Mouse (Mus musculus): ENCODE measurements at regions not wholly inside any gene's neighbourhood (a gene's known extent, or its start where the extent isn't known, plus 50 kb on each side); places are given as distances from the start of the nearest gene placed in this dataset.
"Not testable (repeated sequence)": the region's sequence is repeated elsewhere in the genome, so short reads cannot be mapped to it uniquely, and the experiment has no call there.

- no peak overlapping the region for H3K4me2 ChIP-seq (ENCODE audit: low read depth)
- H3K4me3 ChIP-seq (ENCODE audit: low read depth, low read length) = no peak overlapping the region
- ATAC-seq (ENCODE audit: insufficient read depth, low FRiP score, low TSS enrichment) (no peak), DNase-seq (ENCODE audit: low spot score) (no peak)
- no peaks in the 10 kb centered on the region for H3K4me1 ChIP-seq (ENCODE audit: control insufficient read depth, insufficient read depth, low read length)
- WGBS = 56% methylated on average over 8 of the region's 8 CpGs
- no peaks in the 10 kb centered on the region for H3K9me3 ChIP-seq (ENCODE audit: control insufficient read depth, low read length)
- peak overlapping the region; percentile 0; the same call in 1 of the 2 replicates for H3K27ac ChIP-seq (ENCODE audit: low read depth, low read length)
- no peaks in the 10 kb centered on the region for H3K27me3 ChIP-seq (ENCODE audit: control insufficient read depth, insufficient read depth, low read length)
- H3K36me3 ChIP-seq (ENCODE audit: control insufficient read depth, insufficient read depth, low read length) = no peaks in the 10 kb centered on the region
- H3K9ac ChIP-seq (ENCODE audit: low read length) = no peak overlapping the region
Measured at GRCm38 (mm10) chr1:83970641-83971285, 393.2 kb downstream of the Pid1 start.

GRCm38 (mm10) chr1:83964631-83965030 lies 399.3 kb downstream of the Pid1 start:
- not testable (repeated sequence) for H3K4me1 ChIP-seq (ENCODE audit: control insufficient read depth, insufficient read depth, low read length); DNase-seq (ENCODE audit: low spot score); H3K9me3 ChIP-seq (ENCODE audit: control insufficient read depth, low read length); H3K36me3 ChIP-seq (ENCODE audit: control insufficient read depth, insufficient read depth, low read length); H3K4me2 ChIP-seq (ENCODE audit: low read depth); ATAC-seq (ENCODE audit: insufficient read depth, low FRiP score, low TSS enrichment); H3K9ac ChIP-seq (ENCODE audit: low read length); H3K27me3 ChIP-seq (ENCODE audit: control insufficient read depth, insufficient read depth, low read length); H3K27ac ChIP-seq (ENCODE audit: low read depth, low read length); H3K4me3 ChIP-seq (ENCODE audit: low read depth, low read length)

GRCm38 (mm10) chr1:83961761-83962160 lies 402.2 kb downstream of the Pid1 start:
- no peaks in the 10 kb centered on the region for H3K36me3 ChIP-seq (ENCODE audit: control insufficient read depth, insufficient read depth, low read length)
- WGBS = 94% methylated on average over 2 of the region's 2 CpGs
- no peak overlapping the region for H3K4me3 ChIP-seq (ENCODE audit: low read depth, low read length)
- H3K9ac ChIP-seq (ENCODE audit: low read length) = no peak overlapping the region
- H3K27me3 ChIP-seq (ENCODE audit: control insufficient read depth, insufficient read depth, low read length) = no peaks in the 10 kb centered on the region
- H3K27ac ChIP-seq (ENCODE audit: low read depth, low read length) = no peak overlapping the region
- DNase-seq (ENCODE audit: low spot score) = no peak
- H3K4me1 ChIP-seq (ENCODE audit: control insufficient read depth, insufficient read depth, low read length) = no peaks in the 10 kb centered on the region
- no peaks in the 10 kb centered on the region for H3K9me3 ChIP-seq (ENCODE audit: control insufficient read depth, low read length)
- no peak overlapping the region for H3K4me2 ChIP-seq (ENCODE audit: low read depth)
- no peak for ATAC-seq (ENCODE audit: insufficient read depth, low FRiP score, low TSS enrichment)

- no peaks in the 10 kb centered on the region for H3K9me3 ChIP-seq (ENCODE audit: control insufficient read depth, low read length)
- no peaks in the 10 kb centered on the region for H3K27me3 ChIP-seq (ENCODE audit: control insufficient read depth, insufficient read depth, low read length)
- no peaks in the 10 kb centered on the region for H3K4me1 ChIP-seq (ENCODE audit: control insufficient read depth, insufficient read depth, low read length)
- ATAC-seq (ENCODE audit: insufficient read depth, low FRiP score, low TSS enrichment) = no peak
- no peak for DNase-seq (ENCODE audit: low spot score)
- H3K4me2 ChIP-seq (ENCODE audit: low read depth) = no peak overlapping the region
- 88% methylated on average over 4 of the region's 4 CpGs for WGBS
- no peak overlapping the region for H3K27ac ChIP-seq (ENCODE audit: low read depth, low read length)
- no peak overlapping the region for H3K9ac ChIP-seq (ENCODE audit: low read length)
- no peaks in the 10 kb centered on the region for H3K36me3 ChIP-seq (ENCODE audit: control insufficient read depth, insufficient read depth, low read length)
- no peak overlapping the region for H3K4me3 ChIP-seq (ENCODE audit: low read depth, low read length)
Measured at GRCm38 (mm10) chr1:83959756-83960155, 404.2 kb downstream of the Pid1 start.

GRCm38 (mm10) chr1:83922900-83923299 lies 441.1 kb downstream of the Pid1 start:
- Histone ChIP-seq H3K27ac (ENCODE audit: low read depth, low read length) (no peak overlapping the region), H3K27me3 (ENCODE audit: control insufficient read depth, insufficient read depth, low read length) (no peaks in the 10 kb centered on the region), H3K36me3 (ENCODE audit: control insufficient read depth, insufficient read depth, low read length) (no peaks in the 10 kb centered on the region), H3K4me3 (ENCODE audit: low read depth, low read length) (no peak overlapping the region), H3K9me3 (ENCODE audit: control insufficient read depth, low read length) (no peaks in the 10 kb centered on the region), H3K4me2 (ENCODE audit: low read depth) (no peak overlapping the region), H3K4me1 (ENCODE audit: control insufficient read depth, insufficient read depth, low read length) (no peaks in the 10 kb centered on the region), H3K9ac (ENCODE audit: low read length) (no peak overlapping the region)
- WGBS = 86% methylated on average over 2 of the region's 2 CpGs
- ATAC-seq (ENCODE audit: insufficient read depth, low FRiP score, low TSS enrichment) (no peak), DNase-seq (ENCODE audit: low spot score) (no peak)

- ATAC-seq (ENCODE audit: insufficient read depth, low FRiP score, low TSS enrichment) = no peak
- no peaks in the 10 kb centered on the region for H3K4me1 ChIP-seq (ENCODE audit: control insufficient read depth, insufficient read depth, low read length)
- H3K4me2 ChIP-seq (ENCODE audit: low read depth) = no peak overlapping the region
- no peaks in the 10 kb centered on the region for H3K27me3 ChIP-seq (ENCODE audit: control insufficient read depth, insufficient read depth, low read length)
- 80% methylated on average over 4 of the region's 5 CpGs for WGBS
- H3K4me3 ChIP-seq (ENCODE audit: low read depth, low read length) = no peak overlapping the region
- no peak for DNase-seq (ENCODE audit: low spot score)
- H3K9me3 ChIP-seq (ENCODE audit: control insufficient read depth, low read length) = no peaks in the 10 kb centered on the region
- H3K9ac ChIP-seq (ENCODE audit: low read length) = no peak overlapping the region
- no peak overlapping the region for H3K27ac ChIP-seq (ENCODE audit: low read depth, low read length)
- H3K36me3 ChIP-seq (ENCODE audit: control insufficient read depth, insufficient read depth, low read length) = no peaks in the 10 kb centered on the region
Measured at GRCm38 (mm10) chr1:83915454-83915853, 448.5 kb downstream of the Pid1 start.

GRCm38 (mm10) chr1:83907347-83907746 lies 456.6 kb downstream of the Pid1 start:
- Histone ChIP-seq H3K9me3 (ENCODE audit: control insufficient read depth, low read length) (no peaks in the 10 kb centered on the region), H3K4me3 (ENCODE audit: low read depth, low read length) (no peak overlapping the region), H3K4me1 (ENCODE audit: control insufficient read depth, insufficient read depth, low read length) (no peaks in the 10 kb centered on the region), H3K9ac (ENCODE audit: low read length) (no peak overlapping the region), H3K27me3 (ENCODE audit: control insufficient read depth, insufficient read depth, low read length) (no peaks in the 10 kb centered on the region), H3K36me3 (ENCODE audit: control insufficient read depth, insufficient read depth, low read length) (no peaks in the 10 kb centered on the region), H3K27ac (ENCODE audit: low read depth, low read length) (no peak overlapping the region), H3K4me2 (ENCODE audit: low read depth) (no peak overlapping the region)
- no peak for ATAC-seq (ENCODE audit: insufficient read depth, low FRiP score, low TSS enrichment)
- DNase-seq (ENCODE audit: low spot score) = no peak
- 65% methylated on average over 3 of the region's 3 CpGs for WGBS

- Histone ChIP-seq H3K9ac (ENCODE audit: low read length) (no peak overlapping the region), H3K4me1 (ENCODE audit: control insufficient read depth, insufficient read depth, low read length) (no peaks in the 10 kb centered on the region), H3K4me2 (ENCODE audit: low read depth) (no peak overlapping the region), H3K9me3 (ENCODE audit: control insufficient read depth, low read length) (no peaks in the 10 kb centered on the region), H3K36me3 (ENCODE audit: control insufficient read depth, insufficient read depth, low read length) (no peaks in the 10 kb centered on the region), H3K4me3 (ENCODE audit: low read depth, low read length) (no peak overlapping the region), H3K27ac (ENCODE audit: low read depth, low read length) (no peak overlapping the region), H3K27me3 (ENCODE audit: control insufficient read depth, insufficient read depth, low read length) (no peaks in the 10 kb centered on the region)
- ATAC-seq (ENCODE audit: insufficient read depth, low FRiP score, low TSS enrichment) (no peak), DNase-seq (ENCODE audit: low spot score) (no peak)
Measured at GRCm38 (mm10) chr1:83906906-83907305, 457.1 kb downstream of the Pid1 start.

GRCm38 (mm10) chr1:83900135-83900534 lies 463.8 kb downstream of the Pid1 start:
- DNase-seq (ENCODE audit: low spot score) = no peak
- ATAC-seq (ENCODE audit: insufficient read depth, low FRiP score, low TSS enrichment) = no peak
- no peaks in the 10 kb centered on the region for H3K27me3 ChIP-seq (ENCODE audit: control insufficient read depth, insufficient read depth, low read length)
- no peak overlapping the region for H3K4me3 ChIP-seq (ENCODE audit: low read depth, low read length)
- H3K4me2 ChIP-seq (ENCODE audit: low read depth) = no peak overlapping the region
- no peaks in the 10 kb centered on the region for H3K36me3 ChIP-seq (ENCODE audit: control insufficient read depth, insufficient read depth, low read length)
- no peaks in the 10 kb centered on the region for H3K9me3 ChIP-seq (ENCODE audit: control insufficient read depth, low read length)
- no peak overlapping the region for H3K27ac ChIP-seq (ENCODE audit: low read depth, low read length)
- 93% methylated on average over 4 of the region's 4 CpGs for WGBS
- no peak overlapping the region for H3K9ac ChIP-seq (ENCODE audit: low read length)
- H3K4me1 ChIP-seq (ENCODE audit: control insufficient read depth, insufficient read depth, low read length) = no peaks in the 10 kb centered on the region

Data from neural tube, embryonic 11.5 days (tissue).